Mouse (Mus musculus) splenic B cell, adult 2 months (primary cell): ENCODE data around the gene Irgc1.

ENCODE experiments used
- DNase-seq: peaks from one replicate; pipeline ENCODE4 v3.0.0-alpha.2; 2011; ENCODE audit warnings: low read depth, low spot score
- H3K27me3 ChIP-seq: 2 replicates; pipeline ENCODE4 v1.6.1; 2012; ENCODE audit warnings: mild to moderate bottlenecking, low read length, moderate library complexity, mixed read lengths; ENCODE audit not compliant: control insufficient read depth, poor library complexity, insufficient read depth, severe bottlenecking
- H3K36me3 ChIP-seq: 2 replicates; pipeline ENCODE4 v1.6.1; 2012; ENCODE audit warnings: mild to moderate bottlenecking, low read length, moderate library complexity, mixed read lengths; ENCODE audit not compliant: control insufficient read depth, poor library complexity, insufficient read depth, severe bottlenecking

The Irgc1 gene

DNA sequence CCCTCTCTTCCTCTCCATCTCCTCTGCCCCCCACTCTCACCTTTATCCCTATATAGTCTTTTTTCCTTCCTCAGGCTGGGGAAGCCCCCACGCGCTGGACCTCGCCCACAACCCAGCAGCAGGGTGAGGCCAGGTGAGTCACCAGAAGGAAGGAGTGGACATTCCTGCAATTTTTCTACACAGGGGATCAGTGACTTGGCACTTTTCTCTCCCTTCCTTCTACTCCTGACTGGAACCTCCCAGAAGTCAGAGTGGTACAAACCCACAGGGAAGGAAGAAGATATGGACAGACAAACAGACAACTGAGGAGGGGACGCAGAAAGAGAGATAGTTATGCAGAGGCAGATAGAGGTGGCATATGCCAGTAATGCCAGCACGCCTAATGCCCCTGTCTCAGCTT, 7.3 kb upstream of the Irgc1 start:
- no peaks in the 10 kb centered on the region for H3K36me3 ChIP-seq
- DNase-seq = no peak
- H3K27me3 ChIP-seq = no peaks in the 10 kb centered on the region

DNA sequence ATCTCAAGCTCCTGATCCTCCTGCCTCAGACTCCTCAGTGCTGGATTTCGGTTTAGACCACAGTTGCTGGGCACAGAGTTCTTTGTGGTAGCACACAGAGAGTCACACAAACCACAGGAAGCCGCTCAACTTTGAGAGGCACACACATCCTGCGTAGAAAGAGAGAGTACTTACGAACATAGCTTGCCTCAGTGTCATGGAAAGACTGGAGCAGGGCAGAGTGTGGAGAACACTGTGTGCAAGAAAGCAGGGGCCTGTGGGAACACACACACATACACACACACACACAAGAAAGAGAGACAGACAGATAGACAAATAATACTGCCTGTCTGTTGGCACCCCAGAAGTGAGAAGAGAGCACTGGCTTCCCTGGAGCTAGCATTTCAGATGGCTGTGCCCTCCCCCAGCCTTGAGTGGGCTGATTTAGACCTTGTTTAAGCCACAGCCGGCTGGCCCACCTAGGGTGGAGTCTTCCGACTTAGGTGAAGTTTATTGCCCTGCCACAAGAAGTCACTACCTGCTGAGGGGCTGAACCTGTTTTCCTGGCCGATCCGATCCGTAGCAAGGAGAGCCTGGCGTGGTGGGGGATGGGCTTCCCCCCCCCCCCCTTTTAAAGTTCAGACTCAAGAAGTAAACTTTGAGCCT, 5.8 kb upstream of the Irgc1 start:
- H3K36me3 ChIP-seq = no peaks in the 10 kb centered on the region
- peak; percentile 92 for DNase-seq

DNA sequence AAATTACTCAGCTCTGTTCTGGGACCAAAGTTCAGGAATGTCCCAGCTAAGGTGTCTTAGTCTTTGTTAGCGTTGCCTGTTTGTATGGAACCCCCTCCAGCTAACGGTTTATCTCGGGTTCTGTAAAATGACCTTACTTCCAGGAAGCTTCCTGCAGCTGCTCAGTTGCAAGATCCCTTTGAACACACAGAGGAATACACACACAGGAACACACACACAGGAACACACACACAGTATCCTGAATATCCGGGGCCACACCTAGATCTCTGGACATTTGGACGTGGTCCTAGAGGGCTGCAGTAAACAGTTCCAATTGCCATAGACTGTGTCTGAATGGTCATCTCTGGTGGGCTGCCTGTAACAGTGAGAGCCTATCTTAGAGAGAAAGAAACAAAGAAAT, 3.6 kb upstream of the Irgc1 start:
- H3K36me3 ChIP-seq = no peaks in the 10 kb centered on the region
- no peak for DNase-seq

More for the DNA sequence above, 5.8 kb upstream of the Irgc1 start:
- H3K27me3 ChIP-seq = no peaks in the 10 kb centered on the region

DNA sequence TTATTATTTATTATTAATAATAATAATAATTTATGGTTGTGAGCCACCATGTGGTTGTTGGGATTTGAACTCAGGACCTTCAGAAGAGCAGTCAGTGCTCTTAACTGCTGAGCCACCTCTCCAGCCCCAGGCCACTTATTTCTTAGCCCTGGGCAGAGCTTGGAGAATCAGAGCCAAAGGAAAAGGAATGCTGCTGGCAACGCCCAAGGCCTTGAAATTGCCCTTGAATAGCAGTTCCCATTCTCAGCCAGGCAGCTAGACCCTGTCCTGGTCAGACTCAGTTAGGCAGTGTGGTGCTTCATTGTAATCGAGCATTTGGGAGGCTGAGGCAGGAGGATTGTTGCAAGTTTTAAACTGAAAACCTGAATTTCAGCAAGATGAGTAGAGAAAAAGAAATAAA, 2.1 kb upstream of the Irgc1 start:
- no peak for DNase-seq
- no peaks in the 10 kb centered on the region for H3K27me3 ChIP-seq
- no peaks in the 10 kb centered on the region for H3K36me3 ChIP-seq

More for the DNA sequence above, 3.6 kb upstream of the Irgc1 start:
- H3K27me3 ChIP-seq = no peaks in the 10 kb centered on the region

DNA sequence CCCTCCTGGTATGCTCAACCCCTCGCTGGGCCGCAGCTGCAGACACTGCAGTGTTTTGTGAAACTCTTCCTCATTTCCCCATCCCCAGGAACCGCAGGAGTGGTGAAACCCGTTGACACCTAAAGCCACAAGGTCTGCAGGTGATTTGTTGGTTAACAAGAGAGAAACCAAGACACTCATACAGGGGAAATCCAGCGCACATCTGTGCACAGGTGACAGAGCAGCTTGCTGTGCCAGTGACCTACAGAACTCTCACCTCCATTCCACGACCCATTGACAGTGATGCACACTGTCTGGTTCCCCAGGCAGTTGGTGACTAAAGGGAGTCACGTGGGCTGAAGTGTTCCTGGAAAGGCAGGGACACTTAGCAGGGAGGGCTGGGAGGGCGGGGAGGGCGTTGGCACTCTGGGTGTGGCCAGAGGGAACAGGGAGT, 1.5 kb downstream of the Irgc1 start:
- Histone ChIP-seq H3K36me3 (no peaks in the 10 kb centered on the region), H3K27me3 (no peaks in the 10 kb centered on the region)
- peak; percentile 82 for DNase-seq

DNA sequence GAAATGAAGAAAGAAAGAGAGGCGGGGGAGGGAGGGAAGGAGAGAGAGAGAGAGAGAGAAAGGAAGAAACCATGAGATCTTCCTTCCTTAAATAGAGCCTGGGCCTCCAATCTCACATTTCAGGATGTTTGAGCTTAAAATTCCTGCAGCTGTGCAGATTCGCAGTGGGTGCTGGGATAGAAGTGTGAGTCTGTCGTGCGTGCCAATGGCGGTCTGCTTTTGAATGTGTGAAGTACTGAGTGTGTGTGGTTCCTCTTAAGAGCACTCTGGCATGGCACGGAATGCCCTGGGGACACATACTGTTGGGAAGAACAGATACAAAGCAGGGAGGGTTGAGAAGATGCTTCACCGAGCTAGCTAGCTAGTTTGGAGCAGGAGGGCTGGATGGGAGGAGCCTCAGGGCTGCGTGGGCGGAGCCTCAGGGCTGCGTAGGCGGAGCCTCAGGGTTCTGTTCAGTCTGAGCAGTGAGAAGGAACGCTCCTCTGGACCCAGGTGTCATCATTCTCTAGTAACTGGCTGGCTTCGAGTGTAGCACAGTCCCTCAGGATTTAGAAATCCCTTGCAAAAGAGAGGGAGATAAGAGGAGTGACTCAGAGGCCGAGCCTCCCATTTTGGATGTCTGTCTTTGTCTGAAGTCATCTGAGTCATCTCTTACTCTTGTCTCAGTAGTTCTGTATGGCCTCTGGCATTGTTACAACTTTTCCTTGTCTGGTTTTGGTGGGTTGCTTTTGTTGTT, 3.1 kb downstream of the Irgc1 start:
- peak; percentile 71 for DNase-seq
- Histone ChIP-seq H3K27me3 (no peaks in the 10 kb centered on the region), H3K36me3 (no peaks in the 10 kb centered on the region)

DNA sequence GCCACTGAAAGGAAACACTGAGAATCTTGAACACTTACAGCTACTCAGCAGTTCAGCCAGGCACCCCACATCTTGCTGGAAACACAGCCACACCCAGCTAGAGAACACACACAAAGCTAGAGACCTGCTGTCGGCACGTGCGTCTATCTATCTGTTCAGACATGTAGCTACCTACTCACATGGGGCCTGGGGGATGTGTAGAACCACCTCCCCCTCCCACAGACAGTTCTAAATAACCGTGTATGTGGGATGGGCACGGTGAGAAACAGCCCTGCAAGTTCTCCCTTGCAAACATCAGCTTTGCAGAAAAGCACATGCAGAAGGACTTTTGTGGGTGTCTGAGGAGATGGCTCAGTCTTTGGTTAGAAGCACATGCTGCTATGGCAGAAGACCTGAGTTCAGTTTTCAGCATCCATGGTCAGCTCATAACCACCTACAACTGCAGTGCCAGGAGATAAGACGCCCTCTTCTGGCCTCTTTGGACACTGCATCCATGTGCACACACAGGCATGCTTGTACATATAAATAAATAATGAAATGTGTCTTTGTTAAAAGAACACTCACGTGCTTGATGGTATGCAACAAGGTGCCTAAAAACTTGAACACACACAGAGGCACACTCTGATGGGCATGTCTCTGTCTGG, 5.3 kb downstream of the Irgc1 start:
- no peaks in the 10 kb centered on the region for H3K27me3 ChIP-seq
- peak; percentile 67 for DNase-seq
- no peaks in the 10 kb centered on the region for H3K36me3 ChIP-seq

DNA sequence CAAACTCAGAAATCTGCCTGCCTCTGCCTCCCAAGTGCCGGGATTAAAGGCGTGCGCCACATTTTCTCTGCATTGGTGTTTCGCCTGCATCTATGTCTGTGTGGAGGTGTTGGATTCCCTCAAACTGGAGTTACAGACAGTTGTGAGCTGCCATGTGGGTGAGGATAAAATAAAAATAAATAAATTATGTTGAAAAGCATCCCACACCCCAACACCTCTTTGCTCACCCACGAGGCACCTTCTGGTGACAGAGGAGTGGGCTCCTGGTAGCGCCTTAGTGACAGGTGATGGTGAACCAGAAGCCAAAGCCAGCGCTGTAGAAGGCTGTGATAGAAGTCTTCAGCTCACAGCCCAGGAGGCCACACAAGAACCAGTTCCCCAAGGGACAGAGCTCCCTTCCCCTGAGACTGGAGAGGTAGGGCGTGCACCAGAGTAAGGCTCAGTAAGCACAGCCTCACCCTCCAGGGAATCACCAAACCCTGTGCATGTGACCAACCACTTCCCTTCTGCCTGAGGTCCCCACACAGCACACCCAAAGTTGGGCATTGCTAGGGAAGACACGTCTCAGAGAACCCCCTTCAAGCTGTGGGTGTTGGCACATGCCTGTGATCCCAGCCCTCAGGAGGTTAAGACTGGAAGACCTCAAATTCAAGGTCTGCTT, 6.7 kb downstream of the Irgc1 start:
- peak; percentile 99 for DNase-seq
- H3K27me3 ChIP-seq = no peaks in the 10 kb centered on the region
- H3K36me3 ChIP-seq = no peaks in the 10 kb centered on the region

DNA sequence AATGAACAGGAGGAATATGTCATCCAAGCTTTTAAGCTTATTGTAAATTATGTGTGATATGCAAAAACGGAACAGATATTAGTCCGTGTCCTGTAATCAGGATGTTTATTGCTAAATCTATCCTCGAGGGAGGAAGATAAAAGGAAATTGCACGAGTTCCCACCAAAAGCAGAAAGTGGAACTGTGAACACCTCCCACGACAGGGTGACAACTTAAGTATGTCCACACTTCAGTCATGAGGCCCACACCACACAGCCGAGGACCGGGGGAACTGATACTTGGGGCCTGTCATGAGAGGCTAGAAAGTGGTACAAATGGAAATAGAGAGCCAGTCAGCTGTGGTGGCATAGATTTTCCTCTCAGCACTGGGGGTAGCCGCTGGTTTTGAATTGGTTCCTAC, 9.8 kb downstream of the Irgc1 start:
- peak; percentile 96 for DNase-seq
- H3K36me3 ChIP-seq = no peaks in the 10 kb centered on the region
- no peaks in the 10 kb centered on the region for H3K27me3 ChIP-seq

DNA sequence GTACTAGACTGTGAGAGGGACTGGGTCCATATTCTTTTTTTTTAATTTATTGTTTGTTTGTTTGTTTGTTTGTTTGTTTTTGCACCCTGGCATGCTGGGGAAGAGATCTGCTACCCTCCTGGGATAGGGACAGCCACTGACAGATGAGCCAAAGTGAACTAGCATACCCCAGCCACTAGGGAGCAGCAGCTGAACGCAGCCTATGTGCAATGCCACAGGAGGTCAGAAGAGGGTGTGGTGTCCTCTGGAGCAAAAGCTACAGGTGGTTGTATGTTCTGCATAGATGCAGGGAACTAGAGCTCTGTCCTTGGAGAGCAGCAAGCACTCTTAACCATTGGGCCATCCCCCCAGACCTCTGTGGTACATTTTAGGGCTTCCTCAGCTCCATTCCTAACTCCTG, 10.3 kb downstream of the Irgc1 start:
- peak; percentile 95 for DNase-seq
- Histone ChIP-seq H3K36me3 (no peaks in the 10 kb centered on the region), H3K27me3 (no peaks in the 10 kb centered on the region)

DNA sequence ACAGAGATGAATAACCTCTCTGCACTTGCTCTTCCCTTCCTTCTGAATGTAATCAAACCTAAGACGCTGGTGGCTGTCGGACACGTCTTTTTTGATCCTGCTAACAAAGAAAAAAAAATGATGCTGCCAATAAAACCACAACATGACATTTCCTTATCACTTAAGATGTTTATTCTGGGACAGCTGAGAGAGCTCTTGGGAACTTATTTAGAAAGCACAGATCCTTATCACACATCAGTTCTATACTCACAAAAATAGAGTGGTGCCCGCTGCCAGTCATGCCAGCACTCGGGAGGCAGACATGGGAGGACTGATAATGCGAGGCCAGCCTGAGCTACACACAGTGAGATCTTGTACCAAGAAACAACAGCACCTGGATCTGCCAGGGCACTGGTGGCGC, 12.2 kb downstream of the Irgc1 start:
- DNase-seq = no peak
- H3K27me3 ChIP-seq = no peaks in the 10 kb centered on the region
- no peaks in the 10 kb centered on the region for H3K36me3 ChIP-seq

DNA sequence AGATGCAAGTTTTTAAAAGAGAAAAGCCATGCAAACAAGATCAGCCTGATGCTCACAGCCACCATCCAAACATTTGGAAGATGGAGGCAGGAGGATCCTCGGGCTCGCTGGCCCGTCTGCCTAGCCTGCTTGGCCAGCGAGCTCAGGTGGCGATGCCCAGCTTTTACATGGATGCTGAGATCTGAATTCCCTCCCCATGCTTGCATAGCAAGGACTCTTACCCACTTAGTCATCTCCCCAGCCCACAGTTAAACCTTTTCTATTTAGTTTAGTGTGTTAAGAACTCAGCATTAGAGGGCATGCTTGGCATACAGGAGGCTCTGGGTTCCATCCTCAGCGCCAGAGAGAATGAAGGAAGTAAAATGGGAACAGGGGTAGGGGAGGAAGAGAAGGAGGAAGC, 12.9 kb downstream of the Irgc1 start:
- Histone ChIP-seq H3K27me3 (no peaks in the 10 kb centered on the region), H3K36me3 (no peaks in the 10 kb centered on the region)
- no peak for DNase-seq

DNA sequence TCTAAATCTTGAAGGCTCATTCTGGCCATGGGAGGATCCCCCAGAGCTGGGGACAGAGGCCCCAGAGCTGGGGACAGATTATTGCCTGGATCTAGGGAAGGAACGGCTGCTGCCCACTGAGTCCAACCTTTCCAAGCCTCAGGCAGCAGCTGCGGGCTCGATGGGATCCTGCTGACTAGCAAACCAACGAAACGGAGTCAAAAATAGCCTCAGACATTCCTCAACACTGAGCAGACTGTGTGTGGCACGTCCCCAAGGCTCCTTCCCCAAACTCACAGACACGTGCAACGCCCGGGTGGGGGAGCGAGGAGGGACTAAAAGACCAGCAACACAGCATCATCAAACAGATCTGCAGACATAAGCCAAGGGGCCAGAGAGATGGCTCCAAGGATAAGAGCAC, 14.1 kb downstream of the Irgc1 start:
- no peak for DNase-seq
- Histone ChIP-seq H3K36me3 (no peaks in the 10 kb centered on the region; the same call in 1 of the 2 replicates), H3K27me3 (no peaks in the 10 kb centered on the region)

DNA sequence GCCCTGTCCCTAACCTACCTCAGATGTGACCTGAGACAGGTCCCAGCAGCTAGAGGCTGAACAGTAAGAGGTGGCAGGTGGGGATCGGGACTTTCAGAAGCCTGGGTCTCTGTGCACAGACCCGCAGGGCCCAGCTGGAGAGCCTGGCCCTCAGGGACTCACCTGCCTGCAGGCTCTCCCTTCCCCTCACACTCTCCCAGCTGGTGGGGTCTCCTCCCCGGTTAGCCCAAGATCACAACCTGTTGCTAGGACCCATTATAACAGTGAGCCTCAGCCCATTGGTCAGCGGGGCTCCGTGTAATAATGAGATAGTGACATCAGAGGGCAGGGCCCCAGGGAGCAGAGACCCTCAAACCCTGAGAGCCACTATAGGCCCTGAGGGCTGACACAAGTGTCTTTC, 16.8 kb downstream of the Irgc1 start:
- no peaks in the 10 kb centered on the region for H3K27me3 ChIP-seq
- no peak for DNase-seq
- H3K36me3 ChIP-seq = peaks cover 7% of the 10 kb centered on the region; the same call in 1 of the 2 replicates

DNA sequence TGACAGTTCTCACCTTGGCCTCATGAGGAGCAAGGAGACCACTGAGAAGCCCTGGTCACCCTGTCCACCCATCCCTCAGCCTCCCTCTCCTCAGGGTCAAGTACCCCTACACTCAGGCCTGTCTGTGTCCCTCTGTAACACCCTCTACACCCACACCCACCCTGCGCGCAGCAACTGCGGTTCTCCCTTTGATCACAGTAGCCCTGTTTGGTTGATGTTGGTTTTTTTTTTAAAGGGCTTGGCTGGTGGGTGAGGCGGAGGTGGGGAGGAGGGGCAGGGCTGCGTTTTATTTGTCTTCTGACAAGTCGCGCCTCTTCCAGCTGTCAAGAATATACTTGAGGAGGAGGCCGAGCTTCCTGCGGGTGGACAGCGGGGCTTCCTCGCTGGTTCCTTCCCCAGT, 20.4 kb downstream of the Irgc1 start:
- no peak for DNase-seq
- Histone ChIP-seq H3K36me3 (peaks cover 7% of the 10 kb centered on the region; the same call in 1 of the 2 replicates), H3K27me3 (no peaks in the 10 kb centered on the region)
